Mouse (Mus musculus) G1E (cell line): ENCODE results near the gene Mthfd2.

Experiments used
- CTCF ChIP-seq: IDR thresholded peaks from 2 replicates; pipeline ENCODE4 v1.5.1; 2012; ENCODE audit warnings: low read depth, low read length, inconsistent platforms, mixed read lengths
- GATA1 ChIP-seq: IDR thresholded peaks from 2 replicates; pipeline ENCODE4 v1.6.1; 2012; ENCODE audit warnings: borderline replicate concordance, low read length, inconsistent platforms, mixed read lengths
- GATA2 ChIP-seq: IDR thresholded peaks from 2 replicates; pipeline ENCODE4 v1.6.1; 2012; ENCODE audit warnings: low read depth, low read length, inconsistent platforms, borderline replicate concordance
- POLR2AphosphoS5 ChIP-seq: IDR thresholded peaks from 2 replicates; pipeline ENCODE4 v1.6.1; 2012; ENCODE audit warnings: low read depth, low read length, inconsistent platforms; ENCODE audit not compliant: insufficient replicate concordance
- TAL1 ChIP-seq: conservative IDR thresholded peaks from 2 replicates; pipeline ENCODE4 v1.6.1; 2012; ENCODE audit warnings: low read depth, low read length, inconsistent platforms, mixed read lengths

- no peak for TF ChIP-seq GATA1
- no peak for TF ChIP-seq CTCF
- no peak for TF ChIP-seq GATA2
- no peak for TF ChIP-seq TAL1
- TF ChIP-seq POLR2AphosphoS5: no peak
Measured at GRCm38 (mm10) chr6:83300447-83301229, 25.1 kb downstream of the Mthfd2 start.
